Mouse (Mus musculus): Measurements from ENCODE around the gene Yae1d1.
A peak's percentile ranks its signal among the peaks of the same experiment; 100 is the strongest.
"Not testable (repeated sequence)": the region's sequence is repeated elsewhere in the genome, so short reads cannot be mapped to it uniquely, and the experiment has no call there.

Gene Yae1d1

DNA sequence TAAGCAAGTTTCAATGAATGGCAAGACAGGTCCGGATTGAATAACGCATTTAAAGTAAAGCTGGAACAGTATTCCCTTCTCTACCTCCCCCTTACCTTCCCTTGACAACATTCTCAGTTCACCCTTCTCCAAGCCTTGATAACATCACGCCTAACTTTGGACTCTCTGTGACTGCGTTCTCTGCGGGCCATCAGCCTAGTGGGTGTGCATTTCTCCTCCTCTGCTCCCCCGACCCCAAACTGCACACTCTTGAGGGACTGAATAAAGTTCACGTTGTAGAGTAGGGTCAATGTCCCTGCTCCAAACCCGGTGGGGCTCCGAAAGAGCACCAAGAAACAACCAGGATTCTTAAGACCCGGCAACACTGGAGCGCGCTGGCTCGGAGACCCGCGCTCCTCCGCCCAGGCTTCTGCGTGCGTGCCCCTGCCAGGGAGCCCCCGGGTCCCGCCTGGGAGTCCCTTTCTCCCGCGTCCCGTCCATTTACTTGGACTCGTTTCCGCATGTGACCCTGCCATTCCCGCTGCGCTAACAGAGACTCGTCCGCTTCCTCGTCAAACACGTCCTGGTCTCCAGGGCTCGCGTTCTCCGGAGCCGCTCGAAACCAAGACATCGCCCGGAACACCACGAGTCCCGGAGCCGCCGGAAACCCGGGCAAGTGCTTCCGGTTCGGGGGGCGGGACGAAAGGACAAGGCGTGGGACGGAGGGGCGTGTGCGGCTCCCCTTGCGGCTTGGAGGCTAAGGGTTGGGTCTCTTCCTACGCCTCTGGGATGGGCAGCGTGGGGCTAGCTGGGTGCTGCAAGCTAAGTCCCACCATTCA is at the start of gene Yae1d1:
Gene Yae1d1 (minus strand): TSS at position 653 of the 818 bp plus-strand sequence.
- peak; percentile 85 for DNase-seq (ENCODE audit: low read depth, low spot score)

GRCm38 (mm10) chr13:18038814-18039213 is 45.7 kb upstream of the Yae1d1 start:
- DNase-seq (ENCODE audit: low read depth, low spot score), result no peak

DNA sequence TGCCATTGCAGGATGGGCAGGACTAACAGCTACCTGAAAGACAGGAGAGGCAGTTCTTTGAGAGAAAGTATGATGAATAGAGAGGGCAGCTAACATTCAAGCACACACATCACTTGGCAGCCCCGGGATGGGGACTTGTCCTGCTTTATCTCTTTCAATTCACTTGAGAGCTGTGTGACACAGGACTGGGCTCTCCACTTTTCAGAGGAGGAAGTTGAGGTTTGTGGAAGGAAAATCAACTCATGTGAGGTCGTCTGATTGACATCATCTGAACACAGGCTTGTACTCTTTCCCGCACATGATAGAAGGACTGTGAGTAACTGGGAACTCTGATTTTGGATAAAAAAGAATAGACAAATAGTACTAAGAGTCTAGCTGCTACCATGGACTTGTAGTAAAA is 23.5 kb upstream of the Yae1d1 start:
- DNase-seq (ENCODE audit: low read depth, low spot score), result no peak

DNA sequence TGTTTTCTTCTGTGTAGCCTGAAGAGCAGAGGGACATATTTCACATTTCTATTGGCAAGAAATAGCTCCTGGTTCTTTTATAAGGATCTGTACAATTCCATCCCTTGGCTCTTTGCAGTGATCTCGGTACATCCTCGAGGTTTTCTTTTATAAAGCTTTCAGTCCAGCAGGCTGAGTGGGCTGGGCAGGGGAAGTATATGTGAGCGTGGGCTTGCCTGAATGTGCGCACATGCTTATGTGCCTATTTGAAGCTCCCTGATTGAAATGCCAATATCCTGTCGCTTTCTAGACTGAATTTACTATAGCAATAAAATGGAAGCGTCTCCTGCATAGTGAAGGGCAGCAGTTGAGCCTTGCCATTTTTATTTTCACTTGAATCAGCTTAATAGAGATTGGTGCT is 20.1 kb upstream of the Yae1d1 start:
- no peak for DNase-seq (ENCODE audit: low read depth, low spot score)

DNA sequence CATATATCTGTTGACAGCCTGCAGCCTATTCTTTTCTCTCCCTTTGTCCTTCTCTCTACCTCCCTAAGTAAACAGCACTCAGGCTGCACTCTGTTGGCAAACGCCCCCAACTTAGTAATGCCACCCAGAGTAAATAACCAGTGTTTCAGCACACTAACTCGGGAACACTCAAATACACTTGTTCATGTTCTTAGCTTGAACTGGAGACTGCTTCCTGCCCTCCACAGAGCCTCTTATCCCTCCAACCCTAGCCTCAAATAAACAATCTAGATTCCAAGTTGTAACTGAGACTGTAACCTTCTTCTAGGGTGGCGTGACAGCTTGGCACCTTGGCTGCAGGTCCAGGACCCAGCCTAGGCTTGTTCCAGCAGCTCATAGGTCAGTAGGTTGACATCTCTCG is 17.9 kb upstream of the Yae1d1 start:
- DNase-seq (ENCODE audit: low read depth, low spot score), result no peak

GRCm38 (mm10) chr13:17993515-17993847 is 332 bp upstream of the Yae1d1 start:
- no peak for DNase-seq (ENCODE audit: low read depth, low spot score)

DNA sequence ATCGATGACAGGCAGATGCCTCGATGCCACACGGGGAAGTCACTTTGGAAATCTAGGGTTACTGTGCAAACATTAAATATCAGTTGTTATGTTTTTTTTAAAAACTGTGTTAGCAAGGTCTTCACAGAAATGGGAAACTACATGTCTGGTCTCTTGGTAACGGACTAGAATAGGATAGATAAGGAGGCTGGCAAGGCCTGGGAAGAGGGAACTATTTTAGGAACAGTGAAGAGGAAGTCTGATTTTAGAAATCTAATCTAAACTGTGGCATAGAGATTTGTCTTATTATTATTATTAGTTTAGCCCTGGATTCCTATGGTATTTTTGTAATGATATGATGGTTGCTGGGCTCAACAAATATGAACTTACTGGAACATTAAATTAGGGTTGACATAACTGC is 1.1 kb downstream of the Yae1d1 start:
- no peak for DNase-seq (ENCODE audit: low read depth, low spot score)

DNA sequence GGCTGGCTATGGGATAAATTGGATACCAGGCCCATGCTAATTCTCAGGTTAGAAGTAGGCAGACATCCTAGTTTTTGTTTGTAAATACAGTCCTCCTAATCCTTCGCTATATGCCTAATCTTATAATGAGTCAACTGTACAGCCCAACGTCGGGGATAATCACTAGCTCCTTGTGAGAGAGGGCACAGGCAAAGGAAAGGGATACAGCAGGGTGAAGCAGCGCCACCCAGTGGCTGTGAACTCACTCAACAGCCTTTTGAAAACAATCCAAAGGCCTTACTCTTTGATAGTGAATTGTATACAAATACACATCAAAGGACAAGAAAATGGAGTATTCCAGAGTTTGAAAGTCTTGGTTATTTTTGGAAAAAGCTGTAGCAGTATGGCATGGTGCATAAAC is 10.0 kb downstream of the Yae1d1 start:
- DNase-seq (ENCODE audit: low read depth, low spot score), result peak; percentile 65

DNA sequence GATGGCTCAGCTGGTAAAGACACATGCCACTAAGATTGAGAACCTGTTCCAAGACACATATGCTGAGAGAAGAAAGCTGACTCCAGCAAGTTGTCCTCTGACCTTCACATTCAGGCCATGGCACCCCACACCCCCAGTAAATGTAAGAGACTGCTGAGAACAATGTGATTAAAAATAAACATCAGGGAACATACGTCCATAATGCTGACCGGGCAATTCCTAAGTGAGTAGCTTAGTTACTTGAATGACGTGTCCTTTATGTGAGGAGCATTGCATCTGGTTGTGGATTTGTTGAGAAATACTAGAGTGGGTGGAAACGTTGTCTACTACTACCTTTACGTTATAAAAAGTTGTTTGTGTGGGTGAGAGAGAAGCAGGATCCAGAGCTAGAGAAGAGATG is 10.5 kb downstream of the Yae1d1 start:
- no peak for DNase-seq (ENCODE audit: low read depth, low spot score)

DNA sequence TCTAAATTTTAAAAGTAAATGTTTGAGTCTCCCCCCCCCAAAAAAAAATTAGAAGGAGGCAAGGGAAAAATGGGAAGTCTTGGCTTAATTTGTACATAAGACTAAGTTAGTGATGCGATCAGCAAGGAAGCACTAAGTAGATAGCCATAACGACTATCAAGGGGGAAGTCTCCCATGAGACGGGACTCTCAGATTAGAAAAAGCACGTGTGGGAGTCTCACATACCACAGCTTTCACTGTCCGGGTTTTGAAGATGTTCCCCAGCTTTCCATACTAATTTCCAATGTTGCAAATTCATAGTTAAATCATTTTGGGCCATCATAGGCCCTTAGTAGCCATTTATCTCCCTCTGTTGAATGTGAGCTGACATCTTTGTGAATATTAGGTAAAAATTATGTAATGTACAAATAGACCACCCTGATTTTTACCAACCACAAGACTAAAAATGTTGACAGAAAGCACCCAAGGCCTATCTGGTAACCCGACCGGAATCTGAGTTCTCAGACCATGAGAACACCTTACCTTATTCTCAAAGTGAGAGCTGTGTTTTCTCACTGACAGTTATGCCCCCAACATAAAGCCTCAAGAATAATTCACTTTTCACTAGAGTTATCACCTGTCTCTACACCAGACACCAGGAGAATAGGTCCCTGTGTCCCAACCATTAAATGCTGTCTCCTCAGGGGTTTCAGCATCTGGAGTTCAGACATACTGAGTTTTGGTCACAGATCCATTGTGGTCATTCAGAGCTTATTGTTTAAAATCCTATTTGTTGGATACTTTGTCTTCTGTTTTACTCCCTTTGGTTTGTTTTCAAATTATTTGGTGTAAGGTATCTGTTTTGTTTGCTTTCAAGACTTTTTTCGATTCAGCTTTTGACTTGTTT is 16.1 kb downstream of the Yae1d1 start:
- no peak for DNase-seq (ENCODE audit: low read depth, low spot score)

DNA sequence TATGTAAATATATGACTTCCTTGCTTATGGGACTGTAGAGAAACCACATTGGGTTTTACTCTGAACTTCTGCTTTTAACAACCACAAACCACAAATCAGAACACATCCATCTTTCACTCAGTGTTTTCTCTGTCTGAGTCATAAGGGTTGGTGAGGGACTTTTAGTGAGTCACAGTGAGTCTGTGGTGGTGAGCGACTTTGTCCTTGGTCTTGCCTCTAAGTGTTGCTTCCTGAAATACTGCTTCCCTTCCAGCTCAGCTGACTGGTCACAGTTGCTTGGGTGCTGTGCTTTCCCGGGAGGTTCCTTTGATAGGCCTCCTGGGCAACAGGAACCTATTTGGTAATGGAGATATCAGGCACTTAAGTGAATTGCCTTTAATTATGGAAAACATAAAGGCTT is 17.3 kb downstream of the Yae1d1 start:
- peak; percentile 96 for DNase-seq (ENCODE audit: low read depth, low spot score)

GRCm38 (mm10) chr13:17975457-17975856 is 17.7 kb downstream of the Yae1d1 start:
- DNase-seq (ENCODE audit: low read depth, low spot score), result peak; percentile 53

- no peak for DNase-seq (ENCODE audit: low read depth, low spot score)
These were observed 18.4 kb downstream of the Yae1d1 start for GRCm38 (mm10) chr13:17974734-17975133.

DNA sequence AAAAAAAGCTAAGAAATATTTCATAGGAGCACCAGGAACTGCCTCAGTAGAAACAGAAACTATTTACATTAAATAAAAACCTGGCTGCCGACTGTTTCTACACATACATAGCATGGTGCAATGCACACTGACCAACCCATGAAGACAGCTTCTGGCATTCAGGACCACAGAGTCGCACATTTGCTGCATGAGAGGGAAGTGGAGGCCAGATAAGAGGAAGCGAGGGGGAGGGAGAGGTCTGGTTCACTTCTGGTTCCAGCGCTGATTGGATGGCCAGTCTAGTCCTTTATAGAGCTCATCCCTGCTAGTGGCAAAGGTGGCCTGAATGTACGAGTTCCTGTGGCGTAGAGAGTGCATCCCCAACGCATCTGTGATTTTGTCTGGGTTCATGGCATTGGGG is 32.5 kb downstream of the Yae1d1 start:
- DNase-seq (ENCODE audit: low read depth, low spot score), result no peak

DNA sequence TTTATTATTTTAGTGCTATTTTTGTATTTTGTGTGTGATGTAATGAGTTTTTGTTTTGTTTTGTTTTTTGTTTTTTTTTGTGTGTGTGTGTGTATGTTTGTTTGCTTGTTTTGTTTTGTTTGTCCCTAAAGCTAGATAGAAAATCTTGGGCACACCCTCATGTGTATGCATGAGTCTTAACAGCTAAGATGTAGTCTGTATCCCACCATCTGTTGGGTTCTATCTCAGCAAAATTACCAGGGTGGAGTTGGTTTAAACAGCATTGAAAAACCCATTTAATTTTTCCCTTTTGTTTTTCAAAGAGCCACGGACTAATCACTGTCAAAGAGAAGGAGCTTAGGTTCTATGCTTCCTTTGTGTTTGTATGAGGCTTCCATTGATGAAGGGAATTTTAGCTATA is 38.9 kb downstream of the Yae1d1 start:
- no peak for DNase-seq (ENCODE audit: low read depth, low spot score)

GRCm38 (mm10) chr13:17950581-17950980 is 42.6 kb downstream of the Yae1d1 start:
- not testable (repeated sequence) for DNase-seq (ENCODE audit: low read depth, low spot score)

DNA sequence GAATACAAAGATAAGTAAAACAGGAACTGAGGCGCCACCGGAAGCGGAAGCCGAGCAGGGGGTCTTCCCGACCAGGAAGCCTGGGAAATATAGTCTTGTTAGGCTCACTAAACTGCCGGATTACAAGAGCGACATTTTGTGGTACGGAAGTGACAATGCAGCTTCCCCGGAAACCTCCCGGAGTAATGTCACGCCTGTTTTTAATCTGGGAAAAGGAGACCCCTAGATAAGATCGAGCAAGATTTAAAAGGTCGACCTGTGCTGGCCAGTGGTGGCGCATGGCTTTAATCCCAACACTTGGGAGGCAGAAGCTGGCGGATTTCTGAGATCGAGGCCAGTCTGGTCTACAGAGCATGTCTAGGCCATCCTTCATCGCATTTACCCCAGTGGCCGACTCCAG is 43.6 kb downstream of the Yae1d1 start:
- DNase-seq (ENCODE audit: low read depth, low spot score), result no peak

GRCm38 (mm10) chr13:17944078-17944917 is 48.9 kb downstream of the Yae1d1 start, which contains the start of gene Rala:
Gene Rala, minus strand, starts transcription at chr13:17944239.
- peak; percentile 80 for DNase-seq (ENCODE audit: low read depth, low spot score)

DNA sequence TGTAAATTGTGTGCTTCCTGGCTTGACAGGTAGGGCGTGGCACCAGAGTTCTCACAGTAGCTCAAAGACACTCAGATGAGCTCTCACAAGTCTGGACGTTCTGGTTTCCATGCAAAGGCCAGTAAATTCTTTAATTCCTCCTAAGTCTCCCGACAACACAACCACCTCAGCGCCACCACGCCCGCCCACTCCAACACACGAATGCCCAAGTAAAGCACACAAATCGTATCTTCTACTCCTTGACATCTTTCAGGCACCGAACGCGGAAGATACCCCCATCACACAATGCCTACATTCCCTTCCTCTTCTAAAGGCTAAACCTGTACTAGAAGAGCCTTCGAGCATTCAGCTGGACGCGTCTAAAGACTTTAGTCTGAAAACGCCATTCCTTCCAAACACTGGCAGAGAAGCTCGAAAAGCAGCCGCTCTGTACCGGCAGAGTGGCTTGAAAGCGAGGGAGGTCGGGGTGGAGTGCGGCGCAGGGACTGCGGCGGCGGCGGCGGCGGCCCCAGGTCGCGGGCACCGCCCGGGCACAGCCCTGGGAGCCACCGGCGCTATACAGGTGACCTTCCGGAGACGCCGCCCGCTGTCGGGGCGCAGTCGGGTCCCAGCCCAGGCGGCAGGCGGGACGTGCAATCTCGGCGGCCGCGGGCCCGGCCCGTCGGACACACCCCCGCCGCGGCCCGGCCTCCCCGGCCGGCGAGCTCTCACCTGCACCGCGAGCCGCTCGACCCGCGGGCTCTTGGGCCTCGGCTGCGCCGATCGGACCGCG is 49.7 kb downstream of the Yae1d1 start:
- DNase-seq (ENCODE audit: low read depth, low spot score), result peak; percentile 39

DNA sequence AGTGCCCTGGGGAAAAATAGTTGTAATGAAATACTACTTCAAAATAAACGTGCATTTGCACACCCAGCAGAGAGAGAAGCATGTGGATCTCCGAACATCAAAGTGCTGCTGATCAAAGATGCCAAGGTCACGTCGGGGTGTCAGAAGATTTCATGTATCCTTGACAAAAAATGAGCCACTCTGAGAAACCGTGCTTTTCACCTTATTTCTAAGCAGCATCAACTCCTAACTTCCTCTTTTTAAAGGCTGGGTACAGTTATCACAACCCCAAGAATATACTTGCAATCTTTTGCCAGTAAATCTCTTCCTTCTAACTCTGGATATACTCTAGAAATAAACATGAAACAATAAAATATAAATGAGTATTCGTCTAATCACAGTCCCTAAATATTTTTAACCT is 50.8 kb downstream of the Yae1d1 start:
- no peak for DNase-seq (ENCODE audit: low read depth, low spot score)

All from 3T3-L1 (cell line).